Mouse (Mus musculus) hindbrain, postnatal 0 days (tissue): ENCODE data around the gene Zbtb37. TPM values are rescaled to one million over a fixed set of nuclear protein-coding genes. Genes with fewer than 3 reads are reported as not detected.

Experiments used
- ATAC-seq: fragments of 200-750 bp; cut with Nextera tagmentation; 2 replicates; pipeline ENCODE4 v1.8.0; 2017; ENCODE audit warnings: mild to moderate bottlenecking, moderate TSS enrichment, moderate library complexity
- DNase-seq: peaks from one replicate; pipeline ENCODE4 v3.0.0-alpha.2; 2015; ENCODE audit warnings: low spot score
- H3K27ac ChIP-seq: fragments of 300-500 bp; sonication (generic); 2 replicates; pipeline ENCODE4 v1.5.1; 2014; ENCODE audit warnings: mild to moderate bottlenecking
- H3K27me3 ChIP-seq: fragments of 300-500 bp; sonication (generic); 2 replicates; pipeline ENCODE4 v1.6.1; 2014; ENCODE audit warnings: low read length, mixed read lengths; ENCODE audit not compliant: insufficient read depth
- H3K36me3 ChIP-seq: fragments of 300-500 bp; sonication (generic); 2 replicates; pipeline ENCODE4 v1.6.1; 2014; ENCODE audit warnings: low read length, mixed read lengths; ENCODE audit not compliant: insufficient read depth
- H3K4me1 ChIP-seq: fragments of 300-500 bp; sonication (generic); 2 replicates; pipeline ENCODE4 v1.6.1; 2014; ENCODE audit warnings: antibody characterized with exemption, low read length, mixed read lengths; ENCODE audit not compliant: insufficient read depth
- H3K4me2 ChIP-seq: fragments of 300-500 bp; sonication (generic); 2 replicates; pipeline ENCODE4 v1.6.1; 2014; ENCODE audit warnings: low read depth, mild to moderate bottlenecking, low read length, moderate library complexity, mixed read lengths
- H3K4me3 ChIP-seq: fragments of 300-500 bp; sonication (generic); 2 replicates; pipeline ENCODE4 v1.5.1; 2014; ENCODE audit warnings: low read length
- H3K9ac ChIP-seq: fragments of 300-500 bp; sonication (generic); replicated peaks from 2 replicates; pipeline ENCODE4 v1.6.1; 2014; ENCODE audit warnings: mild to moderate bottlenecking, low read length, moderate library complexity, mixed read lengths
- H3K9me3 ChIP-seq: fragments of 300-500 bp; sonication (generic); 2 replicates; pipeline ENCODE4 v1.6.1; 2016; ENCODE audit warnings: low read length, mixed read lengths
- CTCF ChIP-seq: IDR thresholded peaks from 2 replicates; pipeline ENCODE4 v1.5.1; 2016; ENCODE audit warnings: antibody characterized with exemption, control low read depth, low read depth
- WGBS: fragments of 180-500 bp; shearing (Covaris S2); extraction: QIAGEN DNeasy Blood & Tissue Kit; methylation state at CpG from one replicate; pipeline ENCODE4 v1.1.7; 2014; 5-methylcytosine and 5-hydroxymethylcytosine counted together
- polyA plus RNA-seq: library from polyadenylated mRNA; unstranded; fragments of >200 nt; fragmentation: Nextera tagmentation; extraction: Ambion mirVana; gene quantifications from 2 replicates; pipeline ENCODE4 v1.2.1, GENCODE M21; 2015
- total RNA-seq: library from RNA; depleted of rRNA; stranded (reverse); fragments of >200 nt; gene quantifications from 2 replicates; pipeline ENCODE4 v1.2.3, GENCODE M21; 2014

Zbtb37 gene
- total and polyA plus RNA-seq, 2 experiments from 2014 or later: 9.6 to 24.4 TPM

DNA sequence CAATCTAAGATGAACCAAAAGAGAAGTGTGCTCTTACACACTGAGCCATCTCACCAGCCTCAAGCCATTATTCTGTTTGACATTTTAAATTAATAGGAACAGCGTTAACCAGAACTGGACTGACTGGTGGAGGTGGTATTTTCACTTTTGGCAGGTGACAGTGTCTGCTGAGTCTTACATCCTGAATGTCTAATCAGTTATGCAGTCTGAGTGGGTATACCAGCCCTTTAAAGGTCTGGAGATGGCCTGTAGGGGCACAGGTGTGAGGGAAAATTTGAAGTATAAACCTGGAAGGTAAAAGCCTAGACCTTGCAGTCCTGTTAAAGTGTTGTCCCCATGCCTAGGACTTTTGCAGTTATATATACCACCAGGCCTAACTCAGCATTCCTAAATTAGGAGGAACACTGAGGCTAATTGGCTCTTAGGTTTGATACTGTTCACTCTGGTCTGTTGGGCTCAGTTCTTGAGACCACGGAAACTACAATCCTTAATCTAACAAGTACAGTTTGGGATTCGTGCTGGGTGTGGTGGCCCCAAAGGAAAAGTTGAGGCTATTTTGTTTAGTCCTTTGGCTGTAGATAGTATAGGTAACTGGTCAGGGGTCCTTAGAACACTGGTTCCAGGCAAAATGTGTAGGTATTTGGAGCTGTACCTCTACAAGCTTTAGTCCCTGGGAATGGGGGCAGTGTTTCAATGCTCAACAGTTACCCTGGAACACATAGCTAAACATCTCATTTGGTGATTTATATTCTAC is 4.5 kb upstream of the Zbtb37 start:
- Histone ChIP-seq H3K36me3 (peaks cover 20% of the 10 kb centered on the region; the same call in 1 of the 2 replicates), H3K27ac (peak overlapping the region; percentile 45; the same call in 1 of the 2 replicates), H3K27me3 (no peaks in the 10 kb centered on the region), H3K4me1 (peaks cover 11% of the 10 kb centered on the region; the same call in 1 of the 2 replicates), H3K4me2 (no peak overlapping the region), H3K9ac (no peak overlapping the region), H3K9me3 (no peaks in the 10 kb centered on the region), H3K4me3 (no peak overlapping the region)
- no peak for ATAC-seq
- no peak for TF ChIP-seq CTCF
- 8% methylated on average over 3 of the region's 3 CpGs for WGBS
- DNase-seq: no peak

DNA sequence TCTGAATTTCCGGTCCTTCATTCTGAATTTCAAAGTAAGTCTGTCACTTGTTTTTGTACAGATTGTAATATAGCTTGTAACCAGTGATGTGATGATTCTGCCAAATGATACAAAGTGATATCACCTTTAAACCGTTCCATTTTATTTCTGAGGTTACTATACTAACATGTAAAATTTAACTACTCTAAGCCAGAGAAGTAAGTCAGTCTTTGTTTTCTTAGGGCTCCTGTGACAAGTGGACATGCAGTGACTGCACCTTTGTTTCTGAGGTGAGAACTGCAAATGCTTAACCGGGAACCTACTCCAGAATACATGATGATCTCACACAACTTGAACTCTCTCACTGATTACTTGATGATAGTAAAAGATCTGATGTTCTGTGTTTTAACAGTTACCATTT is 3.4 kb upstream of the Zbtb37 start:
- Histone ChIP-seq H3K27ac (no peak overlapping the region; the same call in 1 of the 2 replicates), H3K9me3 (no peaks in the 10 kb centered on the region), H3K27me3 (no peaks in the 10 kb centered on the region), H3K9ac (no peak overlapping the region), H3K4me3 (peak overlapping the region; percentile 94; the same call in 1 of the 2 replicates), H3K36me3 (peaks cover 16% of the 10 kb centered on the region; the same call in 1 of the 2 replicates), H3K4me2 (peak overlapping the region; percentile 84), H3K4me1 (peaks cover 18% of the 10 kb centered on the region)
- DNase-seq (no peak), ATAC-seq (no peak)
- WGBS: 34% methylated on average over 3 of the region's 3 CpGs
- no peak for TF ChIP-seq CTCF

DNA sequence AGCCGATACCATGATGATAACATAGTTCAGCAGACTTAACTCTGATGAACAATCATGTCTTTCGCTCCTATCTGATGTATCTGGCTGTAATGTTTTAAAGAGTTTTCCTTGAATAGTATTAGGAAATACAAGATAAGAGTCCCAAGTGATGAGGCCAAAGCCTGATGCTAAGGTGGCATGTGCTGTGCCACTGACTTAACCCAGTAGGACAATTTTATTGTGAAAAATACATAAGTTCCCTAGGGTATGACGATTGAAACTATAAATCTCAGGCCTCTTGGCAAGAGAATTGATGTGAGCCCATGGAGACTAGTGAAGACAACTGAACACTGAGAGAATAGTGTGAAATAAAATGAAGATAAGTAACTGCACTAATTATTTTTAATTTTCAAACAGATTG is 3.0 kb upstream of the Zbtb37 start:
- Histone ChIP-seq H3K4me1 (peaks cover 18% of the 10 kb centered on the region), H3K36me3 (peaks cover 16% of the 10 kb centered on the region; the same call in 1 of the 2 replicates), H3K9ac (no peak overlapping the region), H3K4me3 (peak overlapping the region; percentile 94), H3K4me2 (peak overlapping the region; percentile 84), H3K27ac (no peak overlapping the region), H3K9me3 (no peaks in the 10 kb centered on the region), H3K27me3 (no peaks in the 10 kb centered on the region)
- DNase-seq (no peak), ATAC-seq (no peak)
- TF ChIP-seq CTCF: no peak
- WGBS: 30% methylated on average over 3 of the region's 3 CpGs

DNA sequence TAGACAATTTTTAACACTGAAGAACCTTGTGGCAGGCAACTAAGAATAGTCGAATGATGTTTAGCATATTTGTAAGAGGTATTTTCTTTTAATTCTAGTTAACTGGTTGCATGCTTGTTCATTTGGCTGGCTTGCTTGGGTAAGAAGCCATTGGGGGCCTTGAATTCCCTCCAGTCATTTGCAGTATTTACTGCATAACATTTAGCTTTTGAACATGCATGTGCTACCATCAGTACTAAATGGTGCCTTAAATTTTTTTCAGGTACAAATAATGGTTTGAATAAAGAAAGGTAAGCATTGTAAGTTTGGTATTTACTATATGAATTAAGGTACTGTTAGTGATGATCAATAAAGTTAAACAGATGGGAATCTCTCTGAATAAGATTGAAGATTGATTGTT is 2.4 kb upstream of the Zbtb37 start:
- peak overlapping the region; percentile 84 for H3K4me2 ChIP-seq
- H3K9ac ChIP-seq: peak overlapping the region; percentile 93; the same call in 1 of the 2 replicates
- peaks cover 18% of the 10 kb centered on the region for H3K4me1 ChIP-seq
- peaks cover 16% of the 10 kb centered on the region; the same call in 1 of the 2 replicates for H3K36me3 ChIP-seq
- DNase-seq: no peak
- no peak for TF ChIP-seq CTCF
- WGBS: 0% methylated on average over 1 of the region's 1 CpGs
- H3K4me3 ChIP-seq: peak overlapping the region; percentile 94
- no peak for ATAC-seq
- no peaks in the 10 kb centered on the region for H3K9me3 ChIP-seq
- no peak overlapping the region for H3K27ac ChIP-seq
- H3K27me3 ChIP-seq: no peaks in the 10 kb centered on the region

DNA sequence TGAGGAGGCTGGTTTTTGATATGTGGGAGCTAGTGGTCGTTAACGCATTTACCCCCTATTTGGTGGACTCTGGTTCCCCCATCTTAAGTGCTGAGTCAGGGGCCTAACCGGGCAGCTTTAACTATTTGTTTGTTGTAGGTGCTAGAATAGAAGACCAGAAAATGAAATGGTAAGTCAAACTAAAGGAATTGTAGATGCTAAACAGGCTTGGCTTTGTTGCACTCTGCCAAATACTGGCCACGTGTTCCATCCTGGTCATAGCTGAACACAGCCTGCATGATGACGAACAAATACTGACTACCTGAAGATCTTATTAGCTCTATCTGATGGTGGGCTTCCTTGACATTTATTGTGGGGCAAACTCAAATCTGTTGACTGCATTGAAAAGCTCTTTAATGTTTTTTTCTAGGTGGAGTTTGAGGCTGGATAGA is 1.8 kb upstream of the Zbtb37 start:
- WGBS: under 1% methylated on average over 5 of the region's 5 CpGs
- Histone ChIP-seq H3K36me3 (peaks cover 20% of the 10 kb centered on the region; the same call in 1 of the 2 replicates), H3K4me2 (peak overlapping the region; percentile 84), H3K9ac (peak overlapping the region; percentile 93), H3K4me1 (peaks cover 18% of the 10 kb centered on the region), H3K27me3 (no peaks in the 10 kb centered on the region), H3K27ac (peak overlapping the region; percentile 93), H3K4me3 (peak overlapping the region; percentile 94), H3K9me3 (no peaks in the 10 kb centered on the region)
- DNase-seq (peak; percentile 40), ATAC-seq (no peak)
- no peak for TF ChIP-seq CTCF

DNA sequence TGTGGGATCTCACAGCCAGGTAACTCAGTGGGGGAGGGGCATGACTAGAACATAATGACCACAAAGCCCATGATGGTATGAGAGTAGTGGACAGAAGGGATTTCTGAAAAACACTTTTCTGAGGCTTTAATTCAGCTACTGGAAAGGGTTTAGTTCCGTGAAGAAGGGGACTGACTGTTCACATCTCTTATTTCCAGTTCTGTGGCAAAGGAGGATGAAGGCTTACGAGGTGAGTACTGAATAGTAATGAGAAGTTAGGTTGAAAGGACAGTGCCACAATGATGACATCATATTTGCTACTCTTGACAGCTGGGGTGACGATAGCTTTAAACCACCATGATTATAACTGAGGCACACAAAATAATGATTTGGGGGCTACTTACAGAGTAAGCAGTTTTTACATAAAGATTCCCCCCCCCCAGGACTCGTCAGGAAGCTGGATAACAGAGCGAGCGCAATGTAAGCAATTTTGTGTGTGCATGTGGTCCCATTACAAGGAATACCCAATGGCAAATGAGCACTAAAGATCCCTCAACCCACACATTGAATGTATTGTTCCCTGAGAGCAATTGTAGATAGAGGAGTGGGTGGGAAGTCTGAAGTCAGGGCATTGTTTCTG is 1.2 kb upstream of the Zbtb37 start:
- TF ChIP-seq CTCF: no peak
- 2% methylated on average over 6 of the region's 6 CpGs for WGBS
- H3K27me3 ChIP-seq: no peaks in the 10 kb centered on the region

More for the DNA sequence above, 1.2 kb upstream of the Zbtb37 start:
- Histone ChIP-seq H3K9ac (peak overlapping the region; percentile 93), H3K4me2 (peak overlapping the region; percentile 84), H3K9me3 (no peaks in the 10 kb centered on the region), H3K36me3 (peaks cover 20% of the 10 kb centered on the region; the same call in 1 of the 2 replicates), H3K4me3 (peak overlapping the region; percentile 94), H3K27ac (peak overlapping the region; percentile 93), H3K4me1 (peaks cover 18% of the 10 kb centered on the region)
- DNase-seq: peak; percentile 26
- ATAC-seq: no peak
